Mouse (Mus musculus): ENCODE measurements at regions not wholly inside any gene's neighbourhood (a gene's known extent, or its start where the extent isn't known, plus 50 kb on each side); places are given as distances from the start of the nearest gene placed in this dataset.

- no peak for DNase-seq (ENCODE audit: low spot score in 2 of 2)
Measured at GRCm38 (mm10) chr9:118204456-118204855, 54.5 kb upstream of the Cmc1 start.

GRCm38 (mm10) chr9:118206483-118206882 is 56.5 kb upstream of the Cmc1 start:
- no peak for DNase-seq (ENCODE audit: low spot score in 2 of 2)

- no peak for DNase-seq (ENCODE audit: low spot score in 2 of 2)
Measured at GRCm38 (mm10) chr9:118219696-118220095, 69.7 kb upstream of the Cmc1 start.

- no peak for DNase-seq (ENCODE audit: low spot score in 2 of 2)
Measured at GRCm38 (mm10) chr9:118221186-118221585, 71.2 kb upstream of the Cmc1 start.

- no peak for DNase-seq (ENCODE audit: low spot score in 2 of 2)
Measured at GRCm38 (mm10) chr9:118227401-118228061, 77.6 kb upstream of the Cmc1 start.

GRCm38 (mm10) chr9:118228691-118229427 is 78.9 kb upstream of the Cmc1 start:
- DNase-seq (ENCODE audit: low spot score in 2 of 2) = no peak

GRCm38 (mm10) chr9:118240711-118241110 is 90.7 kb upstream of the Cmc1 start:
- no peak for DNase-seq (ENCODE audit: low spot score in 2 of 2)

GRCm38 (mm10) chr9:118246820-118247628 is 97.0 kb upstream of the Cmc1 start:
- DNase-seq (ENCODE audit: low spot score in 2 of 2) = no peak

GRCm38 (mm10) chr9:118253829-118254228 is 103.9 kb upstream of the Cmc1 start:
- no peak for DNase-seq (ENCODE audit: low spot score in 2 of 2)

GRCm38 (mm10) chr9:118255200-118255733 is 105.3 kb upstream of the Cmc1 start:
- DNase-seq (ENCODE audit: low spot score in 2 of 2) = no peak

- DNase-seq (ENCODE audit: low spot score in 2 of 2) = no peak
Measured at GRCm38 (mm10) chr9:118255751-118256266, 105.8 kb upstream of the Cmc1 start.

GRCm38 (mm10) chr9:118266298-118266697 is 116.3 kb upstream of the Cmc1 start:
- DNase-seq (ENCODE audit: low spot score in 2 of 2) = no peak

GRCm38 (mm10) chr9:118271681-118272080 is 121.7 kb upstream of the Cmc1 start:
- no peak for DNase-seq (ENCODE audit: low spot score in 2 of 2)

- no peak for DNase-seq (ENCODE audit: low spot score in 2 of 2)
Measured at GRCm38 (mm10) chr9:118272713-118273407, 122.9 kb upstream of the Cmc1 start.

GRCm38 (mm10) chr9:118285481-118285880 is 135.5 kb upstream of the Cmc1 start:
- DNase-seq (ENCODE audit: low spot score in 2 of 2) = no peak

GRCm38 (mm10) chr9:118287606-118288005 is 137.6 kb upstream of the Cmc1 start:
- DNase-seq (ENCODE audit: low spot score in 2 of 2) = no peak

GRCm38 (mm10) chr9:118292836-118293235 is 142.9 kb upstream of the Cmc1 start:
- no peak for DNase-seq (ENCODE audit: low spot score in 2 of 2)

GRCm38 (mm10) chr9:118294011-118294410 is 144.0 kb upstream of the Cmc1 start:
- DNase-seq (ENCODE audit: low spot score in 2 of 2) = no peak

GRCm38 (mm10) chr9:118302785-118303384 is 152.9 kb upstream of the Cmc1 start:
- DNase-seq (ENCODE audit: low spot score in 2 of 2) = no peak

GRCm38 (mm10) chr9:118318357-118319140 is 159.5 kb upstream of the Eomes start:
- DNase-seq (ENCODE audit: low spot score in 2 of 2) = no peak

All from left cerebral cortex, adult 18-20 months (tissue).